Mouse (Mus musculus) heart, embryonic 16.5 days (tissue): ENCODE data around the gene Orc5. TPM values are rescaled to one million over a fixed set of nuclear protein-coding genes. Genes with fewer than 3 reads are reported as not detected.

ENCODE experiments used
- ATAC-seq: fragments of 200-750 bp; cut with Nextera tagmentation; replicated peaks from 2 replicates; pipeline ENCODE4 v1.8.0; 2017; ENCODE audit warnings: moderate number of reproducible peaks; ENCODE audit not compliant: insufficient read depth, low FRiP score; ENCODE audit errors: extremely low read depth
- H3K27ac ChIP-seq: fragments of 300-500 bp; sonication (generic); 2 replicates; pipeline ENCODE4 v1.5.1; 2014; ENCODE audit warnings: mild to moderate bottlenecking, low read length, control low read depth, moderate library complexity
- H3K27me3 ChIP-seq: fragments of 300-500 bp; sonication (generic); 2 replicates; pipeline ENCODE4 v1.6.1; 2014; ENCODE audit warnings: low read length, mixed read lengths; ENCODE audit not compliant: control insufficient read depth, insufficient read depth
- H3K36me3 ChIP-seq: fragments of 300-500 bp; sonication (generic); 2 replicates; pipeline ENCODE4 v1.6.1; 2014; ENCODE audit not compliant: control insufficient read depth, insufficient read depth
- H3K4me1 ChIP-seq: fragments of 300-500 bp; sonication (generic); 2 replicates; pipeline ENCODE4 v1.6.1; 2014; ENCODE audit warnings: low read length, mixed read lengths; ENCODE audit not compliant: control insufficient read depth, insufficient read depth
- H3K4me2 ChIP-seq: fragments of 300-500 bp; sonication (generic); 2 replicates; pipeline ENCODE4 v1.6.1; 2014; ENCODE audit warnings: low read depth, mild to moderate bottlenecking, control low read depth, low read length
- H3K4me3 ChIP-seq: fragments of 300-500 bp; sonication (generic); 2 replicates; pipeline ENCODE4 v1.5.1; 2014; ENCODE audit warnings: mild to moderate bottlenecking, control low read depth, low read length
- H3K9ac ChIP-seq: fragments of 300-500 bp; sonication (generic); 2 replicates; pipeline ENCODE4 v1.6.1; 2014; ENCODE audit warnings: low read length, control low read depth
- H3K9me3 ChIP-seq: fragments of 300-500 bp; sonication (generic); replicated peaks from 2 replicates; pipeline ENCODE4 v1.6.1; 2016; ENCODE audit warnings: low read length; ENCODE audit not compliant: control insufficient read depth
- WGBS: fragments of 180-500 bp; shearing (Covaris S2); extraction: QIAGEN DNeasy Blood & Tissue Kit; methylation state at CpG from one replicate; pipeline ENCODE4 v1.1.7; 2014; 5-methylcytosine and 5-hydroxymethylcytosine counted together
- polyA plus RNA-seq: library from polyadenylated mRNA; unstranded; fragments of >200 nt; fragmentation: Nextera tagmentation; extraction: Ambion mirVana; gene quantifications from 2 replicates; pipeline ENCODE4 v1.2.1, GENCODE M21; 2015

The Orc5 gene
- polyA plus RNA-seq, 1 experiment from 2014 or later, result 29.3 TPM

DNA sequence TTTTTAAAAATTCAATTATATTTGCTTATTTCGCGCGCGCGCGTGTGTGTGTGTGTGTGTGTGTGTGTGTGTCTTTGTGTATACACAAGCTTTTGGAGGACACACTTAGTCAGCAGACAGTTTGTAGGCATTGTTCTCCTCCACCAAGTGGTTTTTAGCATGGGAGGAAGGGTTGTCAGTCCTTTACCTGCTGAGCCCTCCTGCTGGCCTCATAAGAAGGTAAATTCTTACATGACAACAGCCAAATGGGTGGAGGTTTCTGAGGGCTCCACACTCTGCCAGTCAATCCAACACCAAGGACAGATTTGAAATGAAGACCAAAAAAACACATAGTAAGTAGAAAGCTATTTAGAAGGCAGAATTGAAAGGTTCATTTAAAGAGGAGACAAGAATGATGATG is 22.7 kb upstream of the Orc5 start:
- Histone ChIP-seq H3K27ac (no peak overlapping the region), H3K27me3 (no peaks in the 10 kb centered on the region), H3K4me2 (no peak overlapping the region), H3K4me3 (no peak overlapping the region), H3K9ac (no peak overlapping the region), H3K4me1 (no peaks in the 10 kb centered on the region), H3K36me3 (no peaks in the 10 kb centered on the region), H3K9me3 (no peaks in the 10 kb centered on the region)
- ATAC-seq, result no peak
- WGBS, result 94% methylated on average over 6 of the region's 6 CpGs

DNA sequence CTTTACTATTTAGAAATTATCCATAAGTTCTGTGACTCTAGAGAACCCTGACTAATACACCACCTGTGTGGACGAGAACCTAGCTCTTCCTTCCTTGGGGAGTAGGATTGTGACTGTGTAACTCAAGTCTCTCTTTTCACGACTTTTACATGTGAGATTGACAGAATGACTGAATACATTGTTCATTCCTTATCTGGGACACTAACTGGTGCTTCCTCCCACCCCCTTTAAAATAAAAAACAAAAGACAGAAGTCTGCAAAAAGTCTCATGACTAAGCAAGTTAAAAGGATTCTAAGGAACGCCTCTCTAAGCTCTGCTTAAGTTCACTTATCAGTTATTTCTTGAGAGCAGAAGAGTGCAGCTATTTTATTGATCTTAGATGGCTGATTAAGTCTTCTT is 22.2 kb upstream of the Orc5 start:
- no peak for ATAC-seq
- H3K9ac ChIP-seq, result no peak overlapping the region
- no peak overlapping the region for H3K27ac ChIP-seq
- no peaks in the 10 kb centered on the region for H3K9me3 ChIP-seq
- H3K4me3 ChIP-seq, result no peak overlapping the region
- H3K27me3 ChIP-seq, result no peaks in the 10 kb centered on the region
- no peaks in the 10 kb centered on the region for H3K36me3 ChIP-seq
- no peaks in the 10 kb centered on the region for H3K4me1 ChIP-seq
- H3K4me2 ChIP-seq, result no peak overlapping the region
- WGBS, result 69% methylated on average over 3 of the region's 3 CpGs

- Histone ChIP-seq H3K36me3 (no peaks in the 10 kb centered on the region), H3K4me1 (no peaks in the 10 kb centered on the region), H3K9ac (no peak overlapping the region), H3K4me3 (no peak overlapping the region), H3K4me2 (no peak overlapping the region), H3K9me3 (no peaks in the 10 kb centered on the region), H3K27me3 (no peaks in the 10 kb centered on the region), H3K27ac (no peak overlapping the region)
- 78% methylated on average over 2 of the region's 2 CpGs for WGBS
- no peak for ATAC-seq
These were observed 15.5 kb upstream of the Orc5 start for GRCm38 (mm10) chr5:22565708-22566107.

DNA sequence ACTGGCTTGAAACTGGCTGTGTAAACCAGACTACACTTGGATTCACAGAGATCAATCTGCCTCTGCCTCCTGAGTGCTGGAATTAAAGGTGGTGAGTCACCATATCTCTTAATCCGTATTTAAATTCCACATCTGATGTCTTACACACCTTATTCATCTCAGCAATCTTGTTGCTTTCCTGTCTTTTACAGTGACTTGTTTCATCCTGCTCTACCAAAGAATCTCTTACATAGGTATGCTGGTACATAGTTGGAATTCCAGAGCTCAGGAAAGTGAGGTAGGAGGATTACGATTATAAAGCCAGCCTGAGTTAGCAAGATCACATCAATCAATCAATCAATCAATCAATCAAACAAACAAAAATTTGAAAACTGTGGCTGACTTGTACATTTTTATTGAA is 9.6 kb upstream of the Orc5 start:
- H3K27ac ChIP-seq, result no peak overlapping the region
- H3K9me3 ChIP-seq, result no peaks in the 10 kb centered on the region
- H3K4me1 ChIP-seq, result no peaks in the 10 kb centered on the region
- 62% methylated on average over 2 of the region's 2 CpGs for WGBS
- no peaks in the 10 kb centered on the region for H3K27me3 ChIP-seq
- H3K4me3 ChIP-seq, result no peak overlapping the region
- H3K36me3 ChIP-seq, result no peaks in the 10 kb centered on the region
- H3K9ac ChIP-seq, result no peak overlapping the region
- ATAC-seq, result no peak
- H3K4me2 ChIP-seq, result no peak overlapping the region

DNA sequence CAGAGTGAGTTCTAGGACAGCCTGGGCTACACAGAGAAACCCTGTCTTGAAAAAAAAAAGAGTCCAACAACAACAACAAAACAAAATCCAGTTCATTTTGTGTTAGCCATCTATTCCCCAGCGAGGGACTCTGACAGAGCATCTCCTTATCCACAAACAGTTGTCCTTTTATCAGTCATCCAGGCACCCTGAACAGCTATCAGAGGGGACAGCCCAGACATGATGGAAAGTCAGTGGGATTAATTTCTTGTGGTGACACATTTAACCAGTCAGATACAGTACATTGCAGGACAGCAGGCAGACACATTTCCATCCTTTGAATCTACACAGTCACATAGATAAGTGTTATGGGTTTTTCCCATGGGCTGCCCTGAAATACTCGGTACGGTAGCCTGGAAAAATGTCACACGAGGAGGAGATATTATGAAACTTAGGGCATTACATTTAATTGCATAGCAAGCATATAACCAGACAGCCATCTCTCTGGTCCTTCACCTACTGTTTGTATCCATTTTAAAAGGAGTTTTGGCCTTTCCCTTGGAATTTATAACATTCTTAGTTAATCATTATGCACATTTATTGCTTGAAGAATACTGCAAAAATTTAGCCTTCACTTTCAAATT is 7.4 kb upstream of the Orc5 start:
- no peak for ATAC-seq
- no peaks in the 10 kb centered on the region for H3K27me3 ChIP-seq
- no peaks in the 10 kb centered on the region for H3K9me3 ChIP-seq
- H3K4me2 ChIP-seq, result no peak overlapping the region
- H3K4me1 ChIP-seq, result no peaks in the 10 kb centered on the region
- 77% methylated on average over 4 of the region's 4 CpGs for WGBS
- no peaks in the 10 kb centered on the region for H3K36me3 ChIP-seq
- H3K9ac ChIP-seq, result no peak overlapping the region
- H3K27ac ChIP-seq, result no peak overlapping the region
- H3K4me3 ChIP-seq, result no peak overlapping the region

DNA sequence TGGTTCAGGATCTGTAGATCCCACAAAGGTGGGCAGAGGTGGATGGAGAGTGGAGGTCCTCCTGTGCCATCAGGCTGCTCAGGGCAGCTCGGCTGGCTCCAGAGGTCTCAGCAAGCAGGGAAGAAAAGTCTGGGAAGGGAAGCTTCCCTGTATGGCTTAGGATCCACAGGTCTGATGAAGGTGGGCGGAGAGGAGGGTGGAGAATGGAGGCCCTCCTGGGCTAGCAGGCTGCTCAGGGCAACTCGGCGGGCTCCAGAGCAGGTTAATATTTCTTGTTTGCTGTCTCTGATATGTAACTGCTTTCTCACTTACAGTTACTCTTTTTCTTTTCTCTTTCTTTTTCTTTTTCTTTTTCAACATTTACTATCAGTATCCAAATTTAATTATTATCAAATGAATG is 6.5 kb upstream of the Orc5 start:
- H3K4me3 ChIP-seq, result no peak overlapping the region
- no peaks in the 10 kb centered on the region for H3K27me3 ChIP-seq
- H3K36me3 ChIP-seq, result no peaks in the 10 kb centered on the region
- H3K9me3 ChIP-seq, result no peaks in the 10 kb centered on the region
- H3K27ac ChIP-seq, result no peak overlapping the region
- 88% methylated on average over 4 of the region's 4 CpGs for WGBS
- no peaks in the 10 kb centered on the region for H3K4me1 ChIP-seq
- H3K4me2 ChIP-seq, result no peak overlapping the region
- no peak for ATAC-seq
- H3K9ac ChIP-seq, result no peak overlapping the region

DNA sequence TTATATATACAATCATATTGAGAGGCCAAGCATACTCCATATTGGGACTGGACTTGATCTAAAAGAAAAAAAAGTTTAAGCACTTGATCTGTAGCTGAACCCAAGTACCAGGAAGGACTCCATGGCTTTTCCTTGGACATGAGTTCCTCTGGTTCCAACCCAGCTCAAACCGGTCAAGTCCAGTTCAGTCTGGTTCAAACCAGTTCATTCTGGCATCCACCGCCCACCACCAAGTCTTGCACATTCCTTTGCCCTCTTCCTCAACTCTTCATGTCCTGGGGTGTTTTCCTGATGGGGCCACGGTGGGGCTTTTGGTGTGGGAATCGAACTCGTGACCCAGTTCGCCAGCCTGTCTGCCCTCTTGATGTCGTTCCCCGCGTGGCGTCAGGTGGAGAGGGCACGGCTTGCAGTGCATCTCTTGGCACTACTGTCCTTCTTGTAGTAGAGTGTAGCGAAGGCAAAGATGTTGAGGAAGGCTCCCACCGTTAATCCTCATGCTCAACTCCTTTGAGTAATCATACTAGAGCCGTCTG is 2.1 kb upstream of the Orc5 start:
- H3K9ac ChIP-seq, result no peak overlapping the region
- no peaks in the 10 kb centered on the region for H3K36me3 ChIP-seq
- H3K27ac ChIP-seq, result no peak overlapping the region
- H3K9me3 ChIP-seq, result no peaks in the 10 kb centered on the region
- peaks cover 9% of the 10 kb centered on the region for H3K4me1 ChIP-seq
- no peak for ATAC-seq
- H3K4me2 ChIP-seq, result no peak overlapping the region
- H3K27me3 ChIP-seq, result no peaks in the 10 kb centered on the region
- H3K4me3 ChIP-seq, result no peak overlapping the region
- 92% methylated on average over 14 of the region's 14 CpGs for WGBS

DNA sequence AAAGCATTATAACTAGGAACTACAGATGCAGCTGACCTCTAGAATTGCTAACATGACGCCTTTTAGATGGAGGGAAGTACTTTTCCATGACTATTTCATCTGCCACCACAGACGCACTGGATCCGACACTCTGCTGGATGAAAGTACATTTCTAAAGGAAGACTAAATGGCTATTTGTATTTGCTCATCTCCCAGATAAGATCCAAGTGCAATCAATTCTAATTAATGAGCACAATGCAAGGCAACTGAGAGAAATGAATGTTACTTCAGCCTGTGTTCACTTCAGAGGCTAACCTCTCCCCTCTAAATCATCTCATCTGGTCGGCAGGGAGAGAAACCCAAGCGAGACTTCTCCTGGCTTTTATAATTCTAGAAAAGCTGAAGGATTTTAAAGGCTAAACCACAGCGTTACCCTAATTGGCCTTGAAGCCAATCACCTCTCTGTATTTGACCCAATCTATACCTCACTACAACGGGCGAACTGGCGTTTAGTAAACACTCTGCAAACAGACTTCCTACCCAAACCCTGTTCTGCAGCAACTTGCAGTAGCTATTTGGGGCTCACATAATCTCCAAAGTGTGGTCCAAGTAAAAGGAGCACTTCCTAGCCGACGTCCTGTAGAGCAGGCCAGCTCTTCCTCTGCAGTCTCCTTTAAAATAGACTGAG is 730 bp downstream of the Orc5 start:
- Histone ChIP-seq H3K4me2 (peak overlapping the region; percentile 88), H3K36me3 (peaks cover 16% of the 10 kb centered on the region), H3K9me3 (no peaks in the 10 kb centered on the region), H3K27ac (peak overlapping the region; percentile 92), H3K27me3 (no peaks in the 10 kb centered on the region), H3K4me1 (peaks cover 9% of the 10 kb centered on the region), H3K4me3 (peak overlapping the region; percentile 91), H3K9ac (peak overlapping the region; percentile 89)
- peak; percentile 23 for ATAC-seq
- 9% methylated on average over 11 of the region's 11 CpGs for WGBS

- Histone ChIP-seq H3K27me3 (no peaks in the 10 kb centered on the region), H3K36me3 (peaks cover 18% of the 10 kb centered on the region), H3K9ac (no peak overlapping the region), H3K4me1 (peaks cover 9% of the 10 kb centered on the region), H3K4me2 (peak overlapping the region; percentile 29; the same call in 1 of the 2 replicates), H3K9me3 (no peaks in the 10 kb centered on the region), H3K4me3 (no peak overlapping the region), H3K27ac (no peak overlapping the region)
- WGBS, result 68% methylated on average over 6 of the region's 6 CpGs
- no peak for ATAC-seq
These were observed 1.6 kb downstream of the Orc5 start for GRCm38 (mm10) chr5:22548556-22549161.
